ENCODE assay signal across 10 mouse cellular contexts in the genomic region with DNA sequence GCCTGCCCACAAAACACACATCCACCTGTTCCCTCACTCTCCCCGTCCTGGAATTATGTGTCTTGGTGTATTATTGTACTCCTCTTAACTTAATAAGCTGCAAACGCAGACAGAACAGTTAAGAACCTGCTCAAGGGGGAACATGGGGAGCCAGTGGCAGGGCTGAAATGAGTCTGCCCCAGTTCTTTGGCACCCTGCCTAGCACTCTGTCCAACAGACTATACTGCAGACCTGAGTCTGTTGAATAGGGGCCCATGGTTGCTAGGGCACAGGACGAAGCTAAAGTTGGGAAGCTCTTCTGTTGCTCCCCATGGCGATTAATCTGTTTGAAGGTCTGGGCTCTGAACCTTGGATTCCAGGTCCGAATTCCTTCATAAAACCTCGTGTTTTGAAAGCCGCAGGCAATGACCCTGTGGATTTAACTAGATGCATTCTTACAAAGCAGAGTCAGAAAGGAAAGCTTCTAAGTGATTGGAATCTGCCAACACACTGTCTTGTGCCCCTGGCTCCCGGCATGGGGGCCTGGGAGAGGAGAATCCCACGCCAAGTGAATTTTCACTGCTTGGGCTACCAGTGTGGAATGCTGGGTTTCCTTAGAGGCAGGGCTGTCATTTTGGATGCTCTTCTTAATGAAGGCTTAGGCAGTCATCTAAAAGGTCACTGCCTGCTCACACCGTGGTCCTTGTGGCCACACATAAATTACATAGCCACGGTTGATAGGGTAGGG.
DNase-seq lines count a peak whose midpoint lies in the region; ATAC-seq and TF ChIP-seq lines count a peak whose summit lies in the region.
"Had no signal": no experiment of that assay in that cellular context is flagged by ENCODE, and none has a peak within 500 bp of the region (broad histone marks: within the 10 kb centered on the region; RNA-seq: fewer than 3 reads in every experiment).

No protein-coding gene starts in this region.

- H3K9ac ChIP-seq in hindbrain, postnatal 0 days (replicated peaks; ENCODE audit: low read length) = no peak overlapping the region
- H3K9ac ChIP-seq in neural tube, embryonic 11.5 days (ENCODE audit: low read length) = no peak overlapping the region
- H3K9ac ChIP-seq: liver, embryonic 14.5 days had no signal

- no peaks in the 10 kb centered on the region for H3K27me3 ChIP-seq in hindbrain, postnatal 0 days (ENCODE audit: insufficient read depth, low read length)
- H3K27me3 ChIP-seq in neural tube, embryonic 11.5 days (ENCODE audit: control insufficient read depth, insufficient read depth, low read length) = no peaks in the 10 kb centered on the region

- intact Hi-C loops in left cerebral cortex, postnatal 10 days (cut with DNase I) = no loop called here

- no peaks in the 10 kb centered on the region for H3K36me3 ChIP-seq in hindbrain, postnatal 0 days (ENCODE audit: insufficient read depth, low read length)
- no peaks in the 10 kb centered on the region for H3K36me3 ChIP-seq in neural tube, embryonic 11.5 days (ENCODE audit: control insufficient read depth, insufficient read depth, low read length)

- H3K4me3 ChIP-seq in hindbrain, postnatal 0 days (ENCODE audit: low read length) = no peak overlapping the region
- no peak overlapping the region for H3K4me3 ChIP-seq in neural tube, embryonic 11.5 days (ENCODE audit: low read depth, low read length)

- WGBS in hindbrain, postnatal 0 days = 17% methylated on average over 11 of the region's 11 CpGs
- 56% methylated on average over 11 of the region's 11 CpGs for WGBS in neural tube, embryonic 11.5 days

- DNase-seq in left cerebral cortex, postnatal 10 days (ENCODE audit: extremely low spot score in 1 of 2, low spot score in 2 of 2) = peak; percentile 11 to 55
- DNase-seq in left cerebral cortex, adult 8-10 months (ENCODE audit: low spot score in 2 of 2) = no peak
- DNase-seq in embryo, embryonic 10 days (ENCODE audit: low spot score) = peak; percentile 25
- DNase-seq in hindbrain, postnatal 0 days (ENCODE audit: low spot score) = peak; percentile 87
- DNase-seq in neural tube, embryonic 11.5 days (ENCODE audit: low spot score) = peak; percentile 25
- DNase-seq in lung, adult 18-20 months = no peak
- no peak for DNase-seq in spleen, postnatal 14 days (ENCODE audit: low spot score in 2 of 2)
- DNase-seq: gastrocnemius, postnatal 36 days had no signal

- peaks cover 7% of the 10 kb centered on the region; the same call in 1 of the 2 replicates for H3K4me1 ChIP-seq in hindbrain, postnatal 0 days (ENCODE audit: insufficient read depth, low read length)
- H3K4me1 ChIP-seq in neural tube, embryonic 11.5 days (ENCODE audit: control insufficient read depth, insufficient read depth, low read length) = no peaks in the 10 kb centered on the region; the same call in 1 of the 2 replicates

- no peak for TF ChIP-seq CTCF in hindbrain, postnatal 0 days (IDR thresholded peaks at IDR 0.05; ENCODE audit: low read depth)

- no peaks in the 10 kb centered on the region for H3K9me3 ChIP-seq in hindbrain, postnatal 0 days (ENCODE audit: low read length)
- no peaks in the 10 kb centered on the region for H3K9me3 ChIP-seq in neural tube, embryonic 11.5 days (ENCODE audit: control insufficient read depth, low read length)

- H3K27ac ChIP-seq in hindbrain, postnatal 0 days = no peak overlapping the region; the same call in 1 of the 2 replicates
- H3K27ac ChIP-seq in neural tube, embryonic 11.5 days (ENCODE audit: low read depth, low read length) = no peak overlapping the region
- H3K27ac ChIP-seq: liver, embryonic 14.5 days had no signal

- ATAC-seq in hindbrain, postnatal 0 days = peak; percentile 91
- ATAC-seq in neural tube, embryonic 11.5 days (ENCODE audit: insufficient read depth, low FRiP score, low TSS enrichment) = no peak
- ATAC-seq in granulocyte monocyte progenitor cell, adult 5-6 weeks (replicated peaks; ENCODE audit: poor library complexity, severe bottlenecking) = no peak

- H3K4me2 ChIP-seq in hindbrain, postnatal 0 days (ENCODE audit: low read depth, low read length) = 0 out of 2 replicates have a peak overlapping the region, but pooled peaks have one; percentile 5
- H3K4me2 ChIP-seq in neural tube, embryonic 11.5 days (ENCODE audit: low read depth) = no peak overlapping the region

Comparison
In these comparisons a context has a peak if more than half of its experiments do, and no peak if none do; other contexts are left out.
1. DNase-seq: peak in left cerebral cortex, postnatal 10 days (2 of 2), embryo, embryonic 10 days (single experiment), hindbrain, postnatal 0 days (single experiment) and neural tube, embryonic 11.5 days (single experiment); none in left cerebral cortex, adult 8-10 months (0 of 2), lung, adult 18-20 months (0 of 2) and spleen, postnatal 14 days (0 of 2).